Mouse (Mus musculus) kidney, embryonic 16.5 days (tissue): Measurements from ENCODE around the gene Rnf11. TPM values are rescaled to one million over a fixed set of nuclear protein-coding genes. Genes with fewer than 3 reads are reported as not detected.

Experiments used
- ATAC-seq: fragments of 200-750 bp; cut with Nextera tagmentation; 2 replicates; pipeline ENCODE4 v1.8.0; 2017; ENCODE audit warnings: moderate TSS enrichment; ENCODE audit not compliant: low FRiP score, low TSS enrichment
- H3K27ac ChIP-seq: fragments of 300-500 bp; sonication (generic); 2 replicates; pipeline ENCODE4 v1.5.1; 2014; ENCODE audit warnings: low read length
- H3K27me3 ChIP-seq: fragments of 300-500 bp; sonication (generic); 2 replicates; pipeline ENCODE4 v1.6.1; 2014; ENCODE audit warnings: low read length, control low read depth, mixed read lengths; ENCODE audit not compliant: insufficient read depth
- H3K36me3 ChIP-seq: fragments of 300-500 bp; sonication (generic); 2 replicates; pipeline ENCODE4 v1.6.1; 2014; ENCODE audit warnings: low read length, control low read depth, mixed read lengths; ENCODE audit not compliant: insufficient read depth
- H3K4me1 ChIP-seq: fragments of 300-500 bp; sonication (generic); 2 replicates; pipeline ENCODE4 v1.6.1; 2014; ENCODE audit warnings: low read length, control low read depth, mixed read lengths; ENCODE audit not compliant: insufficient read depth
- H3K4me2 ChIP-seq: fragments of 300-500 bp; sonication (generic); replicated peaks from 2 replicates; pipeline ENCODE4 v1.6.1; 2014; ENCODE audit warnings: low read depth, low read length
- H3K4me3 ChIP-seq: fragments of 300-500 bp; sonication (generic); 2 replicates; pipeline ENCODE4 v1.5.1; 2014; ENCODE audit warnings: mild to moderate bottlenecking, low read length
- H3K9ac ChIP-seq: fragments of 300-500 bp; sonication (generic); replicated peaks from 2 replicates; pipeline ENCODE4 v1.6.1; 2014; ENCODE audit warnings: low read length
- H3K9me3 ChIP-seq: fragments of 300-500 bp; sonication (generic); 2 replicates; pipeline ENCODE4 v1.6.1; 2016; ENCODE audit warnings: low read length, control low read depth
- WGBS: fragments of 180-500 bp; shearing (Covaris S2); extraction: QIAGEN DNeasy Blood & Tissue Kit; methylation state at CpG from one replicate; pipeline ENCODE4 v1.1.7; 2014; 5-methylcytosine and 5-hydroxymethylcytosine counted together
- polyA plus RNA-seq: library from polyadenylated mRNA; unstranded; fragments of >200 nt; fragmentation: Nextera tagmentation; extraction: Ambion mirVana; gene quantifications from 2 replicates; pipeline ENCODE4 v1.2.1, GENCODE M21; 2015

The Rnf11 gene
- polyA plus RNA-seq, 1 experiment from 2014 or later: 29.0 TPM

DNA sequence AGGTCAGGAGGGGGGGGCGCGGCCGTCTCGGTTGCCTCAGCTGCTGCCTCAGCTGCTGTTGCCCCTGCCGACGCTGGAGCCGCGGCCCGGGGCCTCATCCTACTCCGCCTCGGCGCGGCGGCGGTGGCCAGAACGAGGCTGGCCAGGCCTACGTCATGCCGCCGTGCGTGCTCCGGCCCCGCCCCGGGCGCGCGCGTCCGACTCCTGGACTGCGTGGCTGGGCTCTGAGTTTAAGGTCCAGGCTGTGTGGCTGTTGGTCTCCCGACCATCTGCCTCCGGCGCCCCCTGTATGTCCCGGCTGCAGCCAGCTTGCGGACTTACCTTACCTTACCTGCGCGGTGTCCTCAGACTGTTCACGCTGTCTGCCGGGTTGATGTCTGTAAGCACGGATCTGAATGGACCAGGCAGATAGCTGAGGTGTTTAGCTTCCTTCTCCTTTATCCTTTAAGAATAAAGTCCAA, 7.9 kb downstream of the Rnf11 start:
- Histone ChIP-seq H3K27me3 (no peaks in the 10 kb centered on the region), H3K9me3 (no peaks in the 10 kb centered on the region), H3K4me2 (peak overlapping the region; percentile 75), H3K36me3 (0 out of 2 replicates have a peak, but pooled peaks cover 5% of the 10 kb centered on the region), H3K9ac (peak overlapping the region; percentile 98), H3K4me3 (peak overlapping the region; percentile 96), H3K4me1 (peaks cover 9% of the 10 kb centered on the region), H3K27ac (peak overlapping the region; percentile 96)
- ATAC-seq: peak; percentile 100
- under 1% methylated on average over 38 of the region's 39 CpGs for WGBS

GRCm38 (mm10) chr4:109475577-109476553, 8.7 kb downstream of the Rnf11 start:
- Histone ChIP-seq H3K4me2 (peak overlapping the region; percentile 75), H3K27me3 (no peaks in the 10 kb centered on the region), H3K4me1 (peaks cover 9% of the 10 kb centered on the region), H3K36me3 (0 out of 2 replicates have a peak, but pooled peaks cover 5% of the 10 kb centered on the region), H3K9me3 (no peaks in the 10 kb centered on the region), H3K4me3 (peak overlapping the region; percentile 96), H3K9ac (peak overlapping the region; percentile 98), H3K27ac (peak overlapping the region; percentile 96)
- peak; percentile 68 for ATAC-seq
- WGBS: under 1% methylated on average over 59 of the region's 68 CpGs

DNA sequence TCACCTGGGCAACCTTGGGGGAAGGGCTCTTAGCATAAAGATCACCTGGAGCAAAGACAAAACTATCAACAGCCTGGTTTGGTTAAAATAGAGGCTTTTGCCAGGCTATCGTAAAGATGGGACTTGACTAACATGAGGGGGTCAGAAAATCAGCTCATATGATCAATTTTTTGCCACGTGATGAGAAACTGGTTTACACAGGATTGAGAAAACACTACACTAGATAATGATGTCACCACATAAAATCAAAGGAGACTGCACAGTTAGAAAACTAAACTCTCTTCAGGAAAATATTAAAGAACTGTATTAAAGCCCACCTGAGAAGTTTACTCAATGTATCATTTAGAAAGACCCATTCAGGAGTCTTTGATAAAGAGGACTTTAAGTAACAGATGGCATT, 9.4 kb downstream of the Rnf11 start:
- H3K4me2 ChIP-seq: peak overlapping the region; percentile 75
- 0 out of 2 replicates have a peak, but pooled peaks cover 5% of the 10 kb centered on the region for H3K36me3 ChIP-seq
- WGBS: 47% methylated on average over 2 of the region's 2 CpGs
- ATAC-seq: no peak
- no peaks in the 10 kb centered on the region for H3K27me3 ChIP-seq
- 0 out of 2 replicates have a peak overlapping the region, but pooled peaks have one; percentile 19 for H3K9ac ChIP-seq
- no peaks in the 10 kb centered on the region for H3K9me3 ChIP-seq
- H3K4me1 ChIP-seq: peaks cover 9% of the 10 kb centered on the region
- no peak overlapping the region for H3K27ac ChIP-seq
- H3K4me3 ChIP-seq: peak overlapping the region; percentile 96

DNA sequence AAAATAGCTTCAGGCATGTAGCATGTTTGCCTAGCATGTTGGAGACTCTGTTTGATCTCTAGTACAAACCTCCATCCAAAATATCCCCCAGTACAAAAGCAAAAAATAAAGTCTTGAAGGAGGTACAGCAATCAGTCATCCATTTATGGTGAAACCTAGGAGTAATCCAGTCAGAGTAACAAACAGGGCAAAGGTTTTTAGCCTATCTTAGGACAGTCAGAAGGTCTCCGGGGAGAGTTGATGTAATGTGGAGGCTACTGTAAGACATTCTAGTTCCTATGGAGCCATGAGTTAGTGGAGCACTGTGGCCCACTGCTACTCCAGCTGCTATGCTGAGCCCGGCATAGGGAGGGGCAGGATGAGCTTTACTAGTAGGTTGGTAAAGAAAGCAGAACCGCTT, 12.0 kb downstream of the Rnf11 start:
- Histone ChIP-seq H3K4me3 (no peak overlapping the region), H3K9ac (no peak overlapping the region), H3K36me3 (0 out of 2 replicates have a peak, but pooled peaks cover 5% of the 10 kb centered on the region), H3K27me3 (no peaks in the 10 kb centered on the region), H3K4me2 (no peak overlapping the region), H3K27ac (no peak overlapping the region), H3K9me3 (no peaks in the 10 kb centered on the region), H3K4me1 (peaks cover 9% of the 10 kb centered on the region)
- no peak for ATAC-seq
- WGBS: 88% methylated on average over 3 of the region's 3 CpGs

DNA sequence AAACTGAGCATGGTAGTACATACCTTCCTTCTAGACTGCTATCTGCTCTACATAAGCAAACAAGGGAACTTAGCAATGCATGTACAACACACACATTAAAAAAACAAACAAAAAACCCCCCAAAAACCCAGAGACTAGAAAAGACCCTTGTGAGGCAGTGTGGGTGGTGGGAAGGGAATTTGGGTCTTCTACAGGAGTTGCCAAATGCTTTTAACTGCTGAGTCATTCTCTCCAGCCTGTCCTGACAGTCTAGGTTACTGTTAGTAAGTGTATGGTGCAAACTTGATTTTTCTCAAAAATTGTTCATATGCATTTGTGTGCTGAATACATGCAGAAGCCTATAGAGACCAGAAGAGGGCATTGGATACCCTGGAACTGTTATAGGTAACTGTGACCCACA, 12.9 kb downstream of the Rnf11 start:
- ATAC-seq: no peak
- Histone ChIP-seq H3K9ac (no peak overlapping the region), H3K27ac (no peak overlapping the region), H3K9me3 (no peaks in the 10 kb centered on the region), H3K4me2 (no peak overlapping the region), H3K4me1 (peaks cover 9% of the 10 kb centered on the region), H3K27me3 (no peaks in the 10 kb centered on the region), H3K36me3 (0 out of 2 replicates have a peak, but pooled peaks cover 5% of the 10 kb centered on the region), H3K4me3 (no peak overlapping the region)

- no peak overlapping the region for H3K9ac ChIP-seq
- H3K4me3 ChIP-seq: no peak overlapping the region
- H3K27ac ChIP-seq: no peak overlapping the region
- H3K4me1 ChIP-seq: 0 out of 2 replicates have a peak, but pooled peaks cover 3% of the 10 kb centered on the region
- ATAC-seq: no peak
- H3K4me2 ChIP-seq: no peak overlapping the region
- no peaks in the 10 kb centered on the region for H3K9me3 ChIP-seq
- H3K36me3 ChIP-seq: 0 out of 2 replicates have a peak, but pooled peaks cover 5% of the 10 kb centered on the region
- H3K27me3 ChIP-seq: no peaks in the 10 kb centered on the region
These were observed 16.8 kb downstream of the Rnf11 start for GRCm38 (mm10) chr4:109467687-109468086.

GRCm38 (mm10) chr4:109463892-109464291, 20.6 kb downstream of the Rnf11 start:
- Histone ChIP-seq H3K36me3 (no peaks in the 10 kb centered on the region), H3K4me2 (no peak overlapping the region), H3K9me3 (no peaks in the 10 kb centered on the region), H3K9ac (no peak overlapping the region), H3K27me3 (no peaks in the 10 kb centered on the region), H3K4me3 (no peak overlapping the region), H3K4me1 (peaks cover 11% of the 10 kb centered on the region; the same call in 1 of the 2 replicates), H3K27ac (no peak overlapping the region)
- ATAC-seq: no peak

DNA sequence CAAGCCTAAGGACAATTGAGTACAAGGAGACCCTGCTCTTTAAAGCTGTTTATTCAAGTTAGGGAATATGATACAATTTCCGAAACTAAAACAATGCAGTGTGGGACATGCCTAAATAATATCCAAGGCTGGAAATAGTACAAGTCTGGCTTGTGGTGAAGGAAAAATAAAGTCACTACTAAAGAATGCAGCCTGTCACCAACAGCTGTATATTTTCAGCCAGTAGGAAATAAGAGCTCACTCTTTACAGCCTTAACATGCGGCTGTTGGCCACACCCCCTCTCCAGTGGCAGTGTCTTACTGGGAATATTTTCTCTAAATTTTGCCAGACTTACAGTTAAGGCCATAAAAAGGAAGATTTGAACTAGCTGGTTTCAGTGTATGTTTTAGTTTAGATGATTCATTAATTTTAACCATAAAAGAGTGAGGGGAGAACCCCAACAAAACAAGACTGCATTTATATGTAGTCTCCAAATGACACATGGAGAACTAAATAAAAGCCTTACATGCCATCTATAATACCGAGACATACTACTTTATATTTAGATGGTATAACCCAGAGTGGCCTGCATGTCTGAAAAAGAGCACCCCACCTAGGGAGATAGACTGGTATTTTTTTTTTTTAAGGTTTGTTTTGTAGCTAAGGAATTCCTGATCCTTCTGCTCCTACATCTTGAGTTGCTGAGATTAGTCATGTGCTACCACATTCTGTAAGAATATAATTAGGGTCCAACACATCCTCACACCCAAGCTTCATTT, 23.9 kb downstream of the Rnf11 start:
- 24% methylated on average over 3 of the region's 3 CpGs for WGBS
- Histone ChIP-seq H3K9me3 (no peaks in the 10 kb centered on the region), H3K9ac (peak overlapping the region; percentile 50; the same call in 1 of the 2 replicates), H3K36me3 (peaks cover 3% of the 10 kb centered on the region; the same call in 1 of the 2 replicates), H3K4me1 (peaks cover 11% of the 10 kb centered on the region; the same call in 1 of the 2 replicates), H3K27me3 (no peaks in the 10 kb centered on the region), H3K27ac (peak overlapping the region; percentile 93), H3K4me2 (peak overlapping the region; percentile 41; the same call in 1 of the 2 replicates), H3K4me3 (no peak overlapping the region)
- ATAC-seq: peak; percentile 95

GRCm38 (mm10) chr4:109456821-109457220, 27.7 kb downstream of the Rnf11 start:
- H3K4me2 ChIP-seq: no peak overlapping the region
- H3K9me3 ChIP-seq: no peaks in the 10 kb centered on the region
- H3K4me1 ChIP-seq: peaks cover 11% of the 10 kb centered on the region; the same call in 1 of the 2 replicates
- H3K27ac ChIP-seq: no peak overlapping the region
- H3K36me3 ChIP-seq: peaks cover 8% of the 10 kb centered on the region; the same call in 1 of the 2 replicates
- ATAC-seq: no peak
- no peaks in the 10 kb centered on the region for H3K27me3 ChIP-seq
- H3K9ac ChIP-seq: no peak overlapping the region
- no peak overlapping the region for H3K4me3 ChIP-seq
- WGBS: 86% methylated on average over 6 of the region's 6 CpGs
